Mouse (Mus musculus) liver (tissue): ENCODE measurements around the gene Acod1.

Source experiments
- DNase-seq: peaks from one replicate; pipeline ENCODE4 v3.0.0-alpha.2; 2020; ENCODE audit warnings: mixed read lengths

The Acod1 gene

DNA sequence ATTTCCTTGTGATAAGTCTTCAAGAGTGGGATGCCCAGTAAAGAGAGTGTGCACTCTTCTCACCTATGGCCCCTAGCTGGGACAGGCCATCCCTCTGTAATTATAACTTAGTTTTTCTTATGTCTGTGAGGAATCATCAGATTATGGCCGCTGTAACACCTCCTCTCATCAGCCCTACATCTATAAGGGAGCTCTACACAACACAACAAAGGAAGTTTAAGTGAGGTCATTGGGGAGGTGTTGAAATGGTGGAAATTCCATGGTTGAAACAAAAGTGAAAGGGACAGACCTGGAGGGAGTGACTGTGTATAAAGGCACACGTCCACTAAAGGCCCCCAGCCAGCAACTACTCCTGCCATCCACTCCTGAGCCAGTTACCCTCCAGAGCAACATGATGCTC, at the start of gene Acod1:
Gene Acod1 (plus strand): TSS at position 301 of the 400 bp plus-strand sequence.
- DNase-seq: no peak

DNA sequence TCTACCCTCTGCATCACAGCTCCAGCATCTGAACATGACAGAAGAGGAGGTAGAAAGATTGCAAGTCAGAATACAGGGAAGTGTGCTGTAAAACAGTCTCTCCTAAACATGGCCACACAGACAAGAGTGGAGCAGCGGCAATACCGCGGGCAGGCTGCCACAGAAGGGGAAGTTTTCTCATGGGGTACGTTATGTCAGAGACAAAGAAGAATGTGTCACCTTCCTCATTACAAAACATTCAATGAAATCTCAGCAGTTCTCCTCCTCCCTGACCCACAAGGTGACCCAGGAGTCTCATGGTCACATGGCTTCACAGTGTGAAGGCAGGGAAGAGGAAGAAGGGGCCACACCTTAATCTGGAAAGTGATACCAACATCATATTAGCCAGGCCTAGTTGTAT, 39.0 kb upstream of the Acod1 start:
- DNase-seq: peak; percentile 9

DNA sequence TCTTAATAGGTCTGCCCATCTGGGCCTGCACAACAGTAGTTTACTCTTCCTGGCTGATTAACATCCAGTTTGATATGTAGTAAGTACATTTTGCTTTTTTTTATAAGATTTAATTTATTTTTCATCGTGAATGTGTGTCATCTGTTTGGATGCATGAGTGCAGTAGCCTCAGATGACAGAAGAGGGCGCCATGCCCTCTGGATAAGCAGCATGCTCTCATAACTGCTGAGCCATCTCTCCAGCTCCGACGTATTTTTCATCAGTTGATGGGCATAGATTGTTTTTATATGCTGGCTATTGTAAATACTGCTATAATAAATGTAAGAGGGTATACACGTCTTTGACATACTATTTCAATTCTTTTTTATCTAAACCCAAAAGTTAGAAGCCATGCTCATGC, 35.0 kb upstream of the Acod1 start:
- peak; percentile 58 for DNase-seq

DNA sequence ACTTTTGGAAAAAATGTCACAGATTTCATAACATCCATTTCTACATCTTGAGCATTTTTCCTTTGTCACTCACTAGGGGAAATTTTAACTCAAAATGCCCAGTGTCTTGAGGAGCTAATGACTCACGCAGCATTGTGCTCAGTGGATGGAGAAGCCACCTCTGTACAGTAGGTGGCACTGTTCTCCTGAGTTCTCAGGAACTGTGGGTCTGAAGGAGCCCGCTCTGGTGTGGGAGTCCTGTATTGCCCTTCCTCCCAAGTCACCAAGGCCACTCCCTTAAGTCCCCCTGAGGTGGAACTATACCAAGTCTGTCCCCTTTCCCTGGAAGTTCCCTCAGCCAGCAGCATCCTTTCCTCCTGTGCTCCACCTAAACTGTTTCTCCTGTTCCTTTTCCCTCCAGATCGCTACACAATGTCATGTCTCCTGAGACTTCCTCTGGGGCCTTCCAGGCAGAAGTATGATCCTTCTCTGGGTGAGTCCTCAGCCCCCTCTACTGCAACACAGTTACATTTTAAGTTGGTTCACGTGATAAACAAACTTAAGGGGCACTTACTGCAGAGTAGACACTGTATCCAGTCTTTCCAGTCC, 34.1 kb upstream of the Acod1 start:
- peak; percentile 65 for DNase-seq

DNA sequence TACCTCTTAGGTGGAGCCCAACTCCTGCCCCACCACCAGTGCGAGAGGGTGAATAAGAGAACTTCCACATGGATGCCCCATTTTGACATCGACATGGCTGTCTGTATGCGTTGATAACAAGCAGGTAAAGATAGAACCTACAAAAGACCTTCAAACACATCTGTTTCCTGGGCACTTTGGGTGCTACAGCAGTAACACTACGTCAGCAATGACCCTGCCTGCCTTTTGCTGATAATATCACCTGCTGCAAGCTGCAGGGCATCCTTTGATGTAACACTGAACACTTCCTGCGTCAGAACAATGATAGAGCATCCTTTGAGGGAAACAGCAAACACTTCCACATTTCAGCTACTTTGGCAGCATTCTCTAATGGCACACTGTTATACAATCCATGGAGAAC, 29.8 kb upstream of the Acod1 start:
- no peak for DNase-seq

DNA sequence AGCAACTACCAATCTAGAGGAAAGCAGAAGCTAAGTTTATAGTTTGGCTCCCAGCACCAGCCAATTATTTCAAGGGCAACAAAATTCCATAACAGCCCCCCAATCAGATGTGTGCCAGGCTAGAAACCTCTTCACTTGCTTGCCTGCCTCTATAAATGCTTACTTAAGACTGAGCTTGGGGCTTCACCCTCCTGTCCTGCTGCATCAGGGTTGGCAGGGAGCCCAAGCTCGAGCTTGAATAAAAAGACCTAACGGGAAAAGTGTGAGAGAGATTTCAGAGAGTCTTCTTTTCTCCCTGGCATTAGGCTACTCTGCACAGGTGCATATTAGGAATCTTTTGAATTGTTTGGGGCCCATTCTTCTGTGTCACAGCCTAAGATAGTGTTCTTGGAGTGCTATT, 26.7 kb upstream of the Acod1 start:
- no peak for DNase-seq

DNA sequence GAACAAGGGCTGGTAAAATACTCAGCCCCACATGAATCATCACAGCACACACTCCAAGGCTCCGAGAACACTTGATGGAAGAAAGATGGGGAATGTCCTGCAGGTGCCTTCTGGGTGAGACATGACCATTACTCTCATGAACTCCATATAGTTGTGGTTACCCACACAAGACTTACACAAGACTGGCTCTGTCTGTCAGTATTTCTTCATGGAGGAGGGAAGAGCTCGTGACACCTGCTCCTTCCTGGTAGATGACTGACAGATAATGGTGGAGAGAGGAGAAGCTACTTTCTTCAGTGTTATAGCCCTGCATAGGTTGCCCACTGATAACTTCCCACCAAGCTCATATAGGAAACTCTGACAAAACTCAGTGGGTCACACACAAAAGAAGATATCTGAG, 17.6 kb upstream of the Acod1 start:
- DNase-seq: no peak

DNA sequence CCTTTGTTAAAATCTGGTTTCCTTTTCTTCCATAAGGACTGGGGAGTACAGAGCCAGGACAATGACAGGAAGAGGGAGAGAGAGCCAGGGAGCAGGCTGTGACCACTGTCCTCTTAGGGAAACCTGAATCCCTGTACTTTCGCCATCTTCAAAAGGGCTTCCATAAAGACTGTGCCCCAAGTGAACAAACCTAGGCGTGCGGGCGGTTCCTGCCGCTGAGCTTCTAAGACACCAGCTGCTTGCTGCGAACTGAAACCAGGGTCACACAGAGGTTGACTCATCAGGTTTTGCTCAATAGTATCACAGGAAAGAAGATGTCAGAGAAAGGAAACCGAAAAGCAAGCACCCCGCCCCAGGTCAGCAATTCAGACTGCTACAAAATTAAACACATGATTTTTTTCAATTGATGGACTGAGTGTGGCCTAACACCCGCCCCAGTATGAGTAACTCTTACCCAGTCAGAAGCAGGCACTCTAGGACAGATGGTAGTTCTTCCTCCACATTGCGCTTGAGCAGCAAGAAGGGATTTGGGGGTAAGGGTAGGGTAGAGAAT, 13.4 kb upstream of the Acod1 start:
- peak; percentile 22 for DNase-seq

DNA sequence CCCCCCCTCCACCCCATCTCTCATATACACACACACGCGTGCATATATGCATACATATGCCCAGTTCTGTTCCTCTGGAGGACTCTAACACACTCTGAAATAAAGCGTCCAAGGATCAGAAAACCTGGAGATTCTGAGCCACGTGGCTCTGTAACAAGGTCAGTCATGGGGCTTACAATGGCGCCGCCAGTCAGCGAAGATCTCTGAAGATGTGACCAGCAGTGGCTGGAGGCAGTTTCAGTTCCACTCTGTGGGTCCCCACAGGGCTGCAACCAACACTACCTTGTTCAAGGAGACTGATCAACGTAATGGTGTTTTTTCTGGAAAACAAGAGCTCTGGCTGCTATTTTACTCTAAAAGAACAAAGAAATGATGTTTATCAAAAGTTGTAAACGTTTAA, 12.7 kb upstream of the Acod1 start:
- DNase-seq: no peak

DNA sequence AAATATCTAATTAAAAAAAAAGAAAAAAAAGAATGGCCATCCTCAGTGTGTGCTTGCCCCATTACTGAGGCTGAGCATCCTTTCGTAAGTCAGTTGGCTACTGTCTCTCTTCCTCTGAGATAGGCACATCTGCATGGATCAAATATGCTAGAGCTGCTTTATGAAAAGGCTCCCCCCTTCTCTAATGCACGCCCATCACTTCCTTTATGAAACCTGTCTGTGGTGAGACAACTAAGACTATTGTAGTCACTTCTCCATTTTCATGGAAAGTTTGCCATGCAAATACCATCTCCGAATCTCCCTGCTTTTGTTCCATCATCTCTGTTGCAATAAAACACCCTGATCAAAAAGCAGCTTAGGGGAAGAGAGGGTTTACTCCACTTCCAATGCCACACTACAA, 9.8 kb upstream of the Acod1 start:
- DNase-seq: no peak

DNA sequence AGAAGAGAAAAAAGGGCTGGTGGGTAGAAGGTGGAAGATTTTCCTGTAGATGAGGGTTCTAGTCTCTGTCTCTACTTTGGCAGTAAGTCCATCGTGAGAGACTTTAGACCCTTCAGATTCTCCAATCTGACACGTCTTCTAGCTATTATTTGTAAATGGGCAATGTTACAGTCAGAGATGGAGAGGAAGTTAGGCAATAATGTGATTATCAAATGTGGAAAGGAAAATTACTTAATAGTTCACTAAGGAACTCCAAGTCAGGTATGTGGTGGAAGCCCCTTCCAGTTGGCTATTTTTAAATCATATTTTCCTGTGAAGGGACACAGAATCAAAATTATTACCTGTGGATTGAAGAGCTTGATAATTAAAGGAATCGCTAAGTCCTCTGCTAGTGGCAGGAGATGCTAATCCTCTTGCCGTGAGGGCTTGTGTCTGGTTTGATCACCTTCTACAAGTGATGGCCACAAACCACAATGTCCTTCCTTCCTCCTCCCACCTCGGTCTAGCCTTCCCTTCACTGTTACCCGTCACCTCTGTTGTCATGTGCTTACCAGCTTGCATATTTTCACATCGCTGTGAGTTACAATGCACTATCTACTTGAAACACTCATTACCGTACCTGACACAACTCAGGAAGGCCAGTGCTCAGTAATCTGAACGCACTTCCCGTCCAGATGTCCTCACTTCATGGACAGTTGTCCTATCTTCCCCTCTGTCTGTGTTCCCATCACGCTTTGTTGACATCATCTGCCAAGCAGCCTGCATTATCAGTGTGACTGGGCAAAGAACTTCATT, 1.7 kb downstream of the Acod1 start:
- no peak for DNase-seq

DNA sequence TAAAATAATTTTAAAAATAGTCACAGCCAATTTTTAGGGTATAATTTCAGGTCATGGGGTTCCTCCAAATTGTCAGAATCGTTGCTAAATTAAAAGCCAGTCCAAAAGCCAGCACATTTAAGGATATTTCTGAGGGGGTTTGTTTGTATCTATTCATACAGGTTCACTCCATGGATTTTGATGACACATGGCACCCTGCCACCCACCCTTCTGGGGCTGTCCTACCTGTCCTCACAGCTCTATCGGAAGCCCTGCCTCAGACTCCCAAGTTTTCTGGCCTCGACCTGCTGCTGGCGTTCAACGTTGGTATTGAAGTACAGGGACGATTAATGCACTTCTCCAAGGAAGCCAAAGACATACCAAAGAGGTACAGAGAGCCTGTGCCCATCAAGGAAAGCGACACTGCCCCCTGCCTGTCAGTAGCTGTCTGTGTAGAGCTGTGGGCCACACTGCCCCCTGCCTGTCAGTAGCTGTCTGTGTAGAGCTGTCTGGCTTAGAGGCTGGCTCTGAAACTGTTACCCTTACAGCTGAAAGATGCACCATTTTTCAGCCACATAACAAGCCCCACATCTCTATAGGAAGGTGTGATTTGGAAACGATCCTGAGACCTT, 4.5 kb downstream of the Acod1 start:
- DNase-seq: peak; percentile 83

DNA sequence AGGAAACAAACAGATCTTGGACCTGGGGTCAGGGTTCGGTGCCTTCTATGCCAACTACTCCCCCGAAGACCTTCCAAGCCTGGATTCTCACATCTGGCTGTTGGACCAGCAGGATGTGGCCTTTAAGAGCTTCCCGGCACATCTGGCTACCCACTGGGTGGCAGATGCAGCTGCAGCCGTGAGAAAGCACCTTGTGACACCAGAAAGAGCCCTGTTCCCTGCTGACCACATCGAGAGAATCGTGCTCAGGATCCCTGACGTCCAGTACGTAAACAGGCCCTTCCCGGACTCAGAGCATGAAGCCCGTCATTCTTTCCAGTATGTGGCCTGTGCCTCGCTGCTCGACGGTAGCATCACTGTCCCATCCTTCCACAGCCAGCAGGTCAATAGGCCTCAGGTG, 8.0 kb downstream of the Acod1 start:
- DNase-seq: no peak

DNA sequence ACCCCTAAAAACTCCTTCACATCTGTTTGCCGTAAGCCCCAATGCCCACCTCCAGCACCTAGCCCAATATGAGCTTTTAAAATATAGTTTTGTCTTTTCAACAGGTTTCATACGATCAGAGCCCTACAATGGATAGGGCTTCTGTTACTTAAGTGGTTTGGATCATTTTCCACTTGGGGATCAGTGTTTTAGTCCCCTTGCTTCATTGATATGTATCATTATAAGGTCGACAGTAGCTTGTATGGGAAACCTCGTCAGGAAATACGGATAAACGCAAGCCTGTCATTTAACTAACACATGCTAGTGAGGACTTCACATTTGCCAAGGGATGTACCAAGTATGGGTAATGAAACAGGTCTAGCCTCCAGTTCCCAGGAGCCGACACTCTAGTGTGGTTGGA, 9.8 kb downstream of the Acod1 start:
- no peak for DNase-seq

DNA sequence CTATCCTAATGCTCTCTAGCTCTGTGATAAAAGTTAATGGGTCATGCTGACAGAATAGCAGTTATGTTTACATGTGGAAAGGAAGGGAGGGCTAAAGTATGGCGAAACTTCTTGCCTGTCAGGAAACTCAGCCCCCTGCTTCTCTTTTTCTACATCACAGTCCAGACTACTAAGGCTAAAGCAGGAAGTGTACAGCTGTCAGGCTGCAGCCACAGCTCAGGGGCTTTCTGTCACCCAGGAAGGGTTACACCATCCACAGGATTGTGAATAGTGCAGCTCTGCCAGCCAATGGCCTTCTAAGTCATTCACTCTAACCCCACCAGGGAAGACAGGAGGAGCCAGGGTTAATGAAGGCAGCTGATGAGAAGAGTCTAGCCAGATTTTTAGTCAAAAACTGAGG, 12.2 kb downstream of the Acod1 start:
- no peak for DNase-seq

DNA sequence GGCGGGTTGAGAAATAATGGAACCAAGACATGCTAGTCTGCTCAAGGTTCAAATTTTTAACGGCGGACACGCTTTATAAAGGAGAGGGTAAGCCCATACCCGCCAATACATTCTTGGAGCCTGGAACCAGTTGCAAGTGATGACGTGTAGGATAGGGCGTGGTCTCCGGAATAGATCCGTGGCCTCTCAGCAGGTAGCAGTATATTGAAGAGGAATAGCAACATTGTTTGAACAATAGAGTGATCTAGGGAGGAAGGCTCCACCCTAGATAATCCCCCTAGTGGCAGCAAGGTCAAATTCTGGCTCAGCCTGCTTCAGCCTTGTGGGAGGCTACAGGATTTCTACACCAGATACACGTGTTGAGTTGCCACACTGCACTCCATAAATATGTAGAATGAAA, 12.7 kb downstream of the Acod1 start:
- DNase-seq: no peak

DNA sequence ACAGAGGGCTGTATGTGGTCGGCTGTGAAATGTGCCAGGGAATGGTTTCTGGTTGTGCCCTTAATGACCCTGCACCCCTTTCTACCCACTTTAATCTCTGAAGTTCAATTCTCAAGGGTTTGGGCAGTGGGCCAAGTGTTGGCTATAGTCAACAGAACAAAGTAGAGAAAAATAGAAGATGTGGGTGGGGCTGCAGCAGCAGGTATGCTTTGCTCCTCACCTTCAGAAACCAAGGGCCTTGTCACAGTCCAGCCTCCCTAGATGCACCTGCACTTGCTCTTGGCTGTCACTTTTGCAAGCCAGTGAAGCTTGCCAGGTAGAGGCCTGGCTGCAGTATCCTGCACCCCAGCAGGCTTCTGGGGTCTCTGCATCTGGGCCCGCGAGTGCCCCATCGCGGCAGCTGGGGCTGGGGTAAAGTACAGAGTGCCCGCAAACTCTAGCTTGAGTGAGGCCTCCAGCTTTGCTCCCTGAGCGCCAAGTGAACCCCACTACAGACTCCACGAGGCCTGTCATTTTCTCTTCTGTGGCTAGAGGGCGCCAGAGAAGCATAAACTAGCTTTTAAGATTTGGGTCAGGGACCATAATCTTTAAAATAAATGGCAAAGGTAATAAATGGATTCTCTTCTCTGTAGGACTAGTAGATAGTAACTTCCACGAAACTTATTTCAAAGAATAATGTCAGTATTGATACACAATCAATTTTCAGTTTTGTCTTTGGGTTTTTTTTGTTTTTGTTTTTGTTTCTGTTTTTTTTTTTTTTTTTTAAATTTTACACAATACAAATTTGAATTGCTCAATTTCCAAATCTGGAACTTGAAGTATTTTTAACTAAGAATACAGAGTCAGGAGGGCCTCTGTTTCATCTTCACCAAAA, 18.8 kb downstream of the Acod1 start:
- DNase-seq: peak; percentile 83

DNA sequence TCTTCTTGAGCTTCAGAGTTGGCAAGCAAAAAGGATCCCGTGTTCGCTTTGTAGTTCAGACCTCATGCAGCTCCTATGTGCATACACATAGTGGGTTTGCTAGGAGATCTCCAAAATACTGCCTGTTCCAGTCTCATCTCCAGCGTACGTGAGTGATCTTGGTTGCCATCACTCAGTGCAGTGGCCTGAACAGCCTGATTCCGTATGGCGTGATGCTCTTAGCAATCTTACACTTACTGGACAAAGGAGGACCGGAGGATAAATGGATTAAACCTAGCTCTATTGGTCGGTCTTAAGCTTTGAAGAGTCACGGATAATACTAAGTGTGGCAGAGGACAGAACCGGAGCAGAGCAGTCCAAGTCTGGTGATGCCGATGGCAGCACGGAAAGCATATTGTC, 22.7 kb downstream of the Acod1 start:
- DNase-seq: no peak

DNA sequence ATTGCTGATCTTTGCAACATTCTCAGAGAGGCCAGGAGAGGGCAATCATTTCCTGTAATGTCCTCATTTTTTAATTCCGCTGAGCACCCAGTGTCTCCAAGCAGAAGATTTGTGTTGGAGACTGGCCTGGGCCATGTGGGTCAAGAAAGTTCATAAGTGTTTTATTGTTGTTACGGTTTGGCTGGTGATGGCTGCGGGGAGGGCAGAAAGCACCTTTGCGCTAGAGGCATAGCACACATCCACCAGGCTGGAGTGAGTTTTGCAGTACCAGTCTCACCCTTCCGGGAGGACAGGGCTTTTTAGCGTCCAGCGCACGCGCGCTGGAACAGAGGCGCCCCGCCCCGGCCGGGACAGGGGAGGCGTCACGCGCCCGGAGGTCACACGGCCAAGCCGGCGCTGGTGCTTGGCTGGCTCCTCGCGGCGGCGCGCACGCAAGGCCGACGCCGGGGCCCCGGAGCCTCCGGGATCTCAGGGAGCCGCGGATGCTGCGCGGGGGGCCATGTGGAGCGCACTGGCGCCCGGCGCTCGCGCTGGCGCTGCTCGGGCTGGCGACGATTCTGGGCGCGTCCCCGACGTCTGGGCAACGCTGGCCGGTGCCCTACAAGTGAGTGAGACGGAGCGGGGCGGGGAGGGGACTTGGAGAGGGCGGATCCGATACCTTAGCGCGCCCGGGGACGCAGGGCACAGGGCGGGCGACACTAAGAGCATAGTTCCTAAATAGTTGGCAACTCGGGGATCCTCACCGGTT, 23.3 kb downstream of the Acod1 start, which contains the start of gene Cln5:
Gene Cln5 (plus strand): TSS at position 353 of the 748 bp plus-strand sequence.
- peak; percentile 96 for DNase-seq

DNA sequence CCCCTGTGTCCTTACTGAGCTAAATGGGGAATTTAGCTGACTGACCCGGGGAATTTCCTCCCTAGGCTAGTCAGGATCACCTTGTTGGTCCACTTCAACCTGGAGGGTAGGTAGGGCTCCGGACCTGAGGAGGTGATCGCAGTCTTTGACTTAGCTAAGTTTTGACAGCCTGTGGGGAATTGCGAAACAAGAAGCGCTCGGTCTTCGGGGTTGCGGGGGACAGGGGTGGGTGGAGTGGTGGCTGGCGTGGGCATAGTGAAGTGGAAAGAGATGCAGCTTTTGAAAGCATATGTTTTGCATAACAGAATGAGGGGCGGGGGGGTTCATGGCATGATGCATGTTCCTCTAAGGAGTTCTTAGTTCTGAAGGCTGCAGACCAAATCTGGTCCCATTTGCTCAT, 24.0 kb downstream of the Acod1 start:
- DNase-seq: peak; percentile 40

DNA sequence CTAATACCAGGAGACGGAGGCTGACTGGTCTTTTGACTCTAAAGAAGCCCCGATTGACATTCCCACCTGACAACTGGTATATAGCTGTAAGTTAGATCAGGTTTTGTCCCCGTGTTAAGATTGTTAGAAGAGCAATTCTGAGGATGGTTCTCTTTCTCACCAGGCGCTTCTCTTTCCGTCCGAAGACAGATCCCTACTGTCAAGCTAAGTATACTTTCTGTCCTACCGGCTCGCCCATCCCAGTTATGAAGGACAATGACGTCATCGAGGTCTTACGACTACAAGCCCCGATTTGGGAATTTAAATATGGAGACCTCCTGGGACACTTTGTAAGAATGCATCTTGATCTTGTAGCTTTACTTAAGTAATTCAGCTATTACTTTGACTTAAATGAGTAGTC, 24.7 kb downstream of the Acod1 start:
- DNase-seq: no peak

DNA sequence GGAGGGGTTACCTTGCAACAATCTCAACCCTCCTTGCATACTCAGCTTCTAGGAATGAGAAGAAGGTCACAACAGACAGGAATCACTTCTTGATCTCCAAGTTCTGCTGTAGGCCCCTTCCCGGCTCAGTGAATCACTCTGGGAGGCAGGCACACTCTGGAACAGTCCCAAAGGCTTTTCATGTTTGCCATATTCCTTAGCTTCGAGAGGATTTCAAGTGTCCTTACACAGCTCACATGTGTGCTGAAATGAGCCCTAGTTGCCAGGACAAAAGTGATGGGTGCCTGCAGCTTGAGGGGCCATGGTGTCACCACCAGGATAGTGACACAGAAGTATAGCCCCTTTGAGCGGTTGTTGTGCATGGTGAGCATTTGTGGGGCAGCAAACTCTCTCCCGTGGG, 26.0 kb downstream of the Acod1 start:
- no peak for DNase-seq
